Mouse (Mus musculus) hindbrain, postnatal 0 days (tissue): ENCODE measurements around the gene Slc27a4. TPM values are rescaled to one million over a fixed set of nuclear protein-coding genes. Genes with fewer than 3 reads are reported as not detected.

Source experiments
- ATAC-seq: fragments of 200-750 bp; cut with Nextera tagmentation; 2 replicates; pipeline ENCODE4 v1.8.0; 2017; ENCODE audit warnings: mild to moderate bottlenecking, moderate TSS enrichment, moderate library complexity
- DNase-seq: peaks from one replicate; pipeline ENCODE4 v3.0.0-alpha.2; 2015; ENCODE audit warnings: low spot score
- H3K27ac ChIP-seq: fragments of 300-500 bp; sonication (generic); 2 replicates; pipeline ENCODE4 v1.5.1; 2014; ENCODE audit warnings: mild to moderate bottlenecking
- H3K27me3 ChIP-seq: fragments of 300-500 bp; sonication (generic); 2 replicates; pipeline ENCODE4 v1.6.1; 2014; ENCODE audit warnings: low read length, mixed read lengths; ENCODE audit not compliant: insufficient read depth
- H3K36me3 ChIP-seq: fragments of 300-500 bp; sonication (generic); 2 replicates; pipeline ENCODE4 v1.6.1; 2014; ENCODE audit warnings: low read length, mixed read lengths; ENCODE audit not compliant: insufficient read depth
- H3K4me1 ChIP-seq: fragments of 300-500 bp; sonication (generic); 2 replicates; pipeline ENCODE4 v1.6.1; 2014; ENCODE audit warnings: antibody characterized with exemption, low read length, mixed read lengths; ENCODE audit not compliant: insufficient read depth
- H3K4me2 ChIP-seq: fragments of 300-500 bp; sonication (generic); 2 replicates; pipeline ENCODE4 v1.6.1; 2014; ENCODE audit warnings: low read depth, mild to moderate bottlenecking, low read length, moderate library complexity, mixed read lengths
- H3K4me3 ChIP-seq: fragments of 300-500 bp; sonication (generic); 2 replicates; pipeline ENCODE4 v1.5.1; 2014; ENCODE audit warnings: low read length
- H3K9ac ChIP-seq: fragments of 300-500 bp; sonication (generic); replicated peaks from 2 replicates; pipeline ENCODE4 v1.6.1; 2014; ENCODE audit warnings: mild to moderate bottlenecking, low read length, moderate library complexity, mixed read lengths
- H3K9me3 ChIP-seq: fragments of 300-500 bp; sonication (generic); 2 replicates; pipeline ENCODE4 v1.6.1; 2016; ENCODE audit warnings: low read length, mixed read lengths
- CTCF ChIP-seq: IDR thresholded peaks from 2 replicates; pipeline ENCODE4 v1.5.1; 2016; ENCODE audit warnings: antibody characterized with exemption, control low read depth, low read depth
- WGBS: fragments of 180-500 bp; shearing (Covaris S2); extraction: QIAGEN DNeasy Blood & Tissue Kit; methylation state at CpG from one replicate; pipeline ENCODE4 v1.1.7; 2014; 5-methylcytosine and 5-hydroxymethylcytosine counted together
- polyA plus RNA-seq: library from polyadenylated mRNA; unstranded; fragments of >200 nt; fragmentation: Nextera tagmentation; extraction: Ambion mirVana; gene quantifications from 2 replicates; pipeline ENCODE4 v1.2.1, GENCODE M21; 2015
- total RNA-seq: library from RNA; depleted of rRNA; stranded (reverse); fragments of >200 nt; gene quantifications from 2 replicates; pipeline ENCODE4 v1.2.3, GENCODE M21; 2014

Slc27a4 gene
- total and polyA plus RNA-seq, 2 experiments from 2014 or later = 46.4 to 139 TPM

- Histone ChIP-seq H3K27ac (peak overlapping the region; percentile 58; the same call in 1 of the 2 replicates), H3K4me1 (no peaks in the 10 kb centered on the region), H3K4me2 (no peak overlapping the region), H3K36me3 (peaks cover 12% of the 10 kb centered on the region; the same call in 1 of the 2 replicates), H3K27me3 (no peaks in the 10 kb centered on the region), H3K9me3 (no peaks in the 10 kb centered on the region), H3K9ac (no peak overlapping the region), H3K4me3 (no peak overlapping the region)
- TF ChIP-seq CTCF = no peak
- DNase-seq = peak; percentile 38
- 10% methylated on average over 2 of the region's 2 CpGs for WGBS
- peak; percentile 48; the same call in 1 of the 2 replicates for ATAC-seq
Measured at GRCm38 (mm10) chr2:29835391-29835899, 33.0 kb downstream of the Slc27a4 start.

- 0 out of 2 replicates have a peak, but pooled peaks cover 14% of the 10 kb centered on the region for H3K36me3 ChIP-seq
- no peaks in the 10 kb centered on the region for H3K27me3 ChIP-seq
- H3K9ac ChIP-seq = no peak overlapping the region
- peak; percentile 33 for DNase-seq
- no peak overlapping the region for H3K4me3 ChIP-seq
- no peak for TF ChIP-seq CTCF
- H3K27ac ChIP-seq = no peak overlapping the region
- no peaks in the 10 kb centered on the region for H3K9me3 ChIP-seq
- WGBS = 19% methylated on average over 3 of the region's 4 CpGs
- no peak overlapping the region for H3K4me2 ChIP-seq
- H3K4me1 ChIP-seq = no peaks in the 10 kb centered on the region
- ATAC-seq = peak; percentile 41
Measured at GRCm38 (mm10) chr2:29839460-29839859, 37.0 kb downstream of the Slc27a4 start.

GRCm38 (mm10) chr2:29843231-29844105 is 41.0 kb downstream of the Slc27a4 start:
- Histone ChIP-seq H3K9me3 (no peaks in the 10 kb centered on the region), H3K4me2 (no peak overlapping the region), H3K36me3 (0 out of 2 replicates have a peak, but pooled peaks cover 9% of the 10 kb centered on the region), H3K27me3 (no peaks in the 10 kb centered on the region), H3K9ac (no peak overlapping the region), H3K4me3 (no peak overlapping the region), H3K27ac (no peak overlapping the region), H3K4me1 (no peaks in the 10 kb centered on the region)
- 26% methylated on average over 9 of the region's 9 CpGs for WGBS
- DNase-seq = no peak
- peak; percentile 15; the same call in 1 of the 2 replicates for TF ChIP-seq CTCF
- ATAC-seq = no peak

GRCm38 (mm10) chr2:29844115-29844514 is 41.7 kb downstream of the Slc27a4 start:
- TF ChIP-seq CTCF = no peak
- Histone ChIP-seq H3K9ac (no peak overlapping the region), H3K4me2 (peak overlapping the region; percentile 80), H3K36me3 (0 out of 2 replicates have a peak, but pooled peaks cover 9% of the 10 kb centered on the region), H3K9me3 (no peaks in the 10 kb centered on the region), H3K27ac (no peak overlapping the region), H3K4me3 (no peak overlapping the region), H3K27me3 (no peaks in the 10 kb centered on the region), H3K4me1 (no peaks in the 10 kb centered on the region)
- ATAC-seq (no peak), DNase-seq (no peak)
- WGBS = 42% methylated on average over 2 of the region's 2 CpGs

- H3K4me1 ChIP-seq = no peaks in the 10 kb centered on the region
- 0 out of 2 replicates have a peak, but pooled peaks cover 9% of the 10 kb centered on the region for H3K36me3 ChIP-seq
- ATAC-seq (no peak), DNase-seq (no peak)
- peak overlapping the region; percentile 80 for H3K4me2 ChIP-seq
- 8% methylated on average over 3 of the region's 3 CpGs for WGBS
- H3K27ac ChIP-seq = no peak overlapping the region
- no peaks in the 10 kb centered on the region for H3K9me3 ChIP-seq
- H3K27me3 ChIP-seq = no peaks in the 10 kb centered on the region
- H3K4me3 ChIP-seq = peak overlapping the region; percentile 58
- no peak overlapping the region for H3K9ac ChIP-seq
- TF ChIP-seq CTCF = no peak
Measured at GRCm38 (mm10) chr2:29844661-29845060, 42.2 kb downstream of the Slc27a4 start.

GRCm38 (mm10) chr2:29845636-29846035 is 43.2 kb downstream of the Slc27a4 start:
- H3K9me3 ChIP-seq = no peaks in the 10 kb centered on the region
- no peaks in the 10 kb centered on the region for H3K27me3 ChIP-seq
- ATAC-seq (peak; percentile 24; the same call in 1 of the 2 replicates), DNase-seq (peak; percentile 21)
- peak overlapping the region; percentile 80 for H3K4me2 ChIP-seq
- H3K27ac ChIP-seq = peak overlapping the region; percentile 58
- TF ChIP-seq CTCF = no peak
- peak overlapping the region; percentile 58 for H3K4me3 ChIP-seq
- H3K36me3 ChIP-seq = 0 out of 2 replicates have a peak, but pooled peaks cover 9% of the 10 kb centered on the region
- peak overlapping the region; percentile 77 for H3K9ac ChIP-seq
- no peaks in the 10 kb centered on the region for H3K4me1 ChIP-seq
- 5% methylated on average over 25 of the region's 25 CpGs for WGBS
